Mouse (Mus musculus) megakaryocyte-erythroid progenitor cell, adult 5-6 weeks (primary cell): ENCODE results near the gene Gins2. TPM values are rescaled to one million over a fixed set of nuclear protein-coding genes. Genes with fewer than 3 reads are reported as not detected.

Experiments
- ATAC-seq: replicated peaks from 2 replicates; pipeline ENCODE4 v1.8.0; 2016; ENCODE audit warnings: mild to moderate bottlenecking, inconsistent platforms; ENCODE audit not compliant: severe bottlenecking, poor library complexity, low FRiP score, low TSS enrichment
- total RNA-seq, 2 experiments: library from RNA; stranded (forward) in 1 of 2; stranded (reverse) in 1 of 2; fragments of 200-1000, 215-1000 nt in 1 of 2; fragments of >200 nt in 1 of 2; fragmentation: Nextera tagmentation in 1 of 2; gene quantifications; 2 replicates each; pipeline ENCODE4 v1.2.3; 2014 to 2017

The Gins2 gene
- total RNA-seq, 2 experiments from 2014 or later, result 43.8 to 99.8 TPM

GRCm38 (mm10) chr8:120551677-120551980 is 37.5 kb downstream of the Gins2 start:
- ATAC-seq, result no peak

- ATAC-seq, result no peak
Measured at GRCm38 (mm10) chr8:120550937-120551676, 38.0 kb downstream of the Gins2 start.

GRCm38 (mm10) chr8:120550430-120550829 is 38.7 kb downstream of the Gins2 start:
- no peak for ATAC-seq

- no peak for ATAC-seq
Measured at GRCm38 (mm10) chr8:120549922-120550321, 39.2 kb downstream of the Gins2 start.

- no peak for ATAC-seq
Measured at GRCm38 (mm10) chr8:120549321-120549921, 39.7 kb downstream of the Gins2 start.

GRCm38 (mm10) chr8:120548313-120548761 is 40.8 kb downstream of the Gins2 start:
- no peak for ATAC-seq

- ATAC-seq, result no peak
Measured at GRCm38 (mm10) chr8:120547562-120547961, 41.5 kb downstream of the Gins2 start.

GRCm38 (mm10) chr8:120544155-120544554 is 44.9 kb downstream of the Gins2 start:
- ATAC-seq, result no peak

- no peak for ATAC-seq
Measured at GRCm38 (mm10) chr8:120543416-120544055, 45.6 kb downstream of the Gins2 start.

GRCm38 (mm10) chr8:120542995-120543394 is 46.1 kb downstream of the Gins2 start:
- no peak for ATAC-seq

GRCm38 (mm10) chr8:120539775-120540625 is 49.1 kb downstream of the Gins2 start:
- ATAC-seq, result peak; percentile 75

GRCm38 (mm10) chr8:120539381-120539774 is 49.7 kb downstream of the Gins2 start:
- ATAC-seq, result no peak

- peak; percentile 13; the same call in 1 of the 2 replicates for ATAC-seq
Measured at GRCm38 (mm10) chr8:120538397-120539240, 50.5 kb downstream of the Gins2 start.

- no peak for ATAC-seq
Measured at GRCm38 (mm10) chr8:120537818-120538396, 51.2 kb downstream of the Gins2 start.

GRCm38 (mm10) chr8:120537207-120537817 is 51.8 kb downstream of the Gins2 start:
- peak; percentile 39 for ATAC-seq

- peak; percentile 4 for ATAC-seq
Measured at GRCm38 (mm10) chr8:120536306-120537206, 52.5 kb downstream of the Gins2 start.
